Mouse (Mus musculus) olfactory bulb, adult 2 months (tissue): ENCODE results near the gene Gripap1.
A peak's percentile ranks its signal among the peaks of the same experiment; 100 is the strongest.

Experiments used
- CTCF ChIP-seq: fragments of 200-500 bp; IDR thresholded peaks from 2 replicates; pipeline ENCODE4 v1.5.1; 2012; ENCODE audit warnings: low read depth, mild to moderate bottlenecking, low read length, moderate library complexity; ENCODE audit not compliant: insufficient read depth
- POLR2A ChIP-seq: fragments of 200-500 bp; IDR thresholded peaks from 2 replicates; pipeline ENCODE4 v1.6.1; 2012; ENCODE audit warnings: mild to moderate bottlenecking, low read depth, low read length, moderate library complexity; ENCODE audit not compliant: insufficient read depth

GRCm38 (mm10) chrX:7821865-7822779 lies 32.6 kb downstream of the Gripap1 start, which contains the start of gene Kcnd1:
- TF ChIP-seq CTCF (no peak), POLR2A (0 out of 2 replicates have a peak, but pooled peaks have one; percentile 12)
